Mouse (Mus musculus): ENCODE measurements at regions not wholly inside any gene's neighbourhood (a gene's known extent, or its start where the extent isn't known, plus 50 kb on each side); places are given as distances from the start of the nearest gene placed in this dataset.
A peak's percentile ranks its signal among the peaks of the same experiment; 100 is the strongest.

GRCm38 (mm10) chr2:135606306-135606705, 52.5 kb upstream of the Plcb4 start:
- peak; percentile 20 for DNase-seq (ENCODE audit: low read depth, low spot score)
